Mouse (Mus musculus): Measurements from ENCODE around the gene 4933430I17Rik. TPM values are rescaled to one million over a fixed set of nuclear protein-coding genes. Genes with fewer than 3 reads are reported as not detected.
A peak's percentile ranks its signal among the peaks of the same experiment; 100 is the strongest.

4933430I17Rik gene
- total and polyA plus RNA-seq, 3 experiments: 0.12 to 0.43 TPM; not detected in 1

DNA sequence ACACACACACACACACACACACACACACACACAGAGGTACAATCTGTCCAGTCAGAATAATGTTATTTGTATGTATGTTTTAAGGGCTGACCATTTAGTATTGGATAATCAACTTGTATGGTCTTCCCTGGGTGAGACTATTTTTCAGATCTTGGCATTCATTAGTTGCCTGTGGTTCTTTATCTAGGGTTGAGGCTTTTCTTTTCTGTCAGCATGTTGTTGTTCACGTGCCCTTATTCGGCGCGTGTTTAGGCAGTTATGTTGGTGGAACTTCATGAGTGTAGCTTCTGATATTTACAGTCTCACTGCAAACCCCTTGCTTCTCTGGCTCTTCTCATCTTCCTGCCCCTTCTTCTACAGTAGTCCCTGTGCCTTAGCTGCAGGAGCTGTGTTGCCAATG is 2.5 kb downstream of the 4933430I17Rik start:
- Histone ChIP-seq H3K36me3 (ENCODE audit: control insufficient read depth in 1 of 2, insufficient read depth in 2 of 2, low read length in 2 of 2) (peaks cover 0 to 15% of the 10 kb centered on the region in 2 experiments; a peak in 2 of 4 replicates), H3K27ac (ENCODE audit: control insufficient read depth, low read depth, low read length) (peak overlapping the region; percentile 69), H3K27me3 (ENCODE audit: control insufficient read depth in 1 of 2, insufficient read depth in 2 of 2, low read length in 2 of 2) (no peaks in the 10 kb centered on the region; a peak in 1 of 4 replicates), H3K4me3 (ENCODE audit: control insufficient read depth in 1 of 2, insufficient read depth in 1 of 2, low read depth in 2 of 2, low read length in 2 of 2) (peak overlapping the region; percentile 33 to 46), H3K9me3 (replicated peaks; ENCODE audit: insufficient read depth, low read length) (no peaks in the 10 kb centered on the region), H3K79me2 (ENCODE audit: control insufficient read depth, insufficient read depth, low read length, poor library complexity) (peaks cover 13% of the 10 kb centered on the region), H3K4me1 (ENCODE audit: control insufficient read depth in 1 of 2, insufficient read depth in 2 of 2, low read length in 2 of 2) (peaks cover 5 to 17% of the 10 kb centered on the region in 2 experiments), H3K9ac (ENCODE audit: control insufficient read depth, low read depth, low read length, poor library complexity, severe bottlenecking) (peak overlapping the region; percentile 23)
- TF ChIP-seq USF1 (IDR thresholded peaks at IDR 0.05; ENCODE audit: low read depth, low read length) (no peak), GATA1 (IDR thresholded peaks at IDR 0.05; ENCODE audit: low read depth, low read length) (peak; percentile 71)
- peak; percentile 76 for DNase-seq (ENCODE audit: low read depth, low spot score)

DNA sequence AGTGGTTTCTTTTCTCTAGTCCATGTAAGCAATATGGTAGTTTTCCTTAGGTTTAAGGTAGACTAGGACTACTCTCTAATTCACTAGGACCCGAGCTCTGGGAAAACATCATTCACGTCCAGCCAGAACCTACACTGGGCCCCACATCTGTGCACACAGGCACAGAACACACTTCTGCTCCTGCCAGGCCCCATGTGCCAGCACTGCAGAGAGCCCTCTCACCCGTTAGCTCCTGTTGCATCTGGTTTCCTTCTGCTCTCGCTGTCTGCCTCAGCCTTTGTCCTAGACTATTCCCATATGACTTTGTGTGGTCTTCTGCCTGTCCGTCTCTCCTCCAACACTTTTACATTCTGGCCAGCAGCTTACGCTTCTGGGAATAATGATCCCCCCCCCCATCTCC is 8.6 kb downstream of the 4933430I17Rik start:
- no peak for TF ChIP-seq CTCF (IDR thresholded peaks at IDR 0.05 in 2 of 3, conservative IDR thresholded peaks at IDR 0.05 in 1 of 3; ENCODE audit: control insufficient read depth in 1 of 3, insufficient read depth in 1 of 3, low read depth in 2 of 3, low read length in 3 of 3, poor library complexity in 1 of 3, severe bottlenecking in 1 of 3)
- TF ChIP-seq TCF12 (IDR thresholded peaks at IDR 0.05; ENCODE audit: low read depth, low read length): no peak
- TF ChIP-seq RAD21 (IDR thresholded peaks at IDR 0.05; ENCODE audit: low read depth, low read length): no peak
- no peak for TF ChIP-seq SIN3A (IDR thresholded peaks at IDR 0.05; ENCODE audit: low read length)
- TF ChIP-seq MAFK (IDR thresholded peaks at IDR 0.05; ENCODE audit: borderline replicate concordance, low read depth, low read length): no peak
- TF ChIP-seq HCFC1 (IDR thresholded peaks at IDR 0.05; ENCODE audit: low read depth, low read length): no peak
- TF ChIP-seq TBP (IDR thresholded peaks at IDR 0.05; ENCODE audit: low read depth, low read length): no peak
- TF ChIP-seq ZNF384 (IDR thresholded peaks at IDR 0.05; ENCODE audit: low read depth, low read length): no peak
- no peak for TF ChIP-seq JUND (IDR thresholded peaks at IDR 0.05; ENCODE audit: low read depth, low read length)

DNA sequence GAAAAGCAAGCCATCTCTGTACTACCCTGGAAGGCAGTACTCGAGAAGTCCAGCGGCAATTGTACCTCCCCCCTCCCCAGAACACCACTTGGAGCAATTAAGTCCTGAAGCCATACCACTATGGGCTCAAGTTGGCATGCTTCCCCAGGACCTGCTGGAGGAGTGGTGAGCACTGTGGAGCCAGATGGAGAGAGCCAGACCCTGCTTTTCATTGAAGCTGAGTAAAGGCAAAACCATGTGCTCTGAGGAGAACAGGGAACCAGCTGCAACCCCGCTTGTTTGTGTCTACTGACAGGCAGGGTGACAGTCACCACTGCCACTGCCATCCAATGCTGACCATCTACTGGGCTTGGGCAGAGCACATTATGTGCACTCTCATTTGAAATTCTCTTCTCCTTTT is 16.6 kb downstream of the 4933430I17Rik start:
- Histone ChIP-seq H3K4me3 (ENCODE audit: control insufficient read depth in 1 of 2, insufficient read depth in 1 of 2, low read depth in 2 of 2, low read length in 2 of 2) (no peak overlapping the region), H3K27ac (ENCODE audit: control insufficient read depth, low read depth, low read length) (no peak overlapping the region), H3K4me1 (ENCODE audit: control insufficient read depth in 1 of 2, insufficient read depth in 2 of 2, low read length in 2 of 2) (no peaks in the 10 kb centered on the region), H3K36me3 (ENCODE audit: control insufficient read depth in 1 of 2, insufficient read depth in 2 of 2, low read length in 2 of 2) (no peaks in the 10 kb centered on the region), H3K9ac (ENCODE audit: control insufficient read depth, low read depth, low read length, poor library complexity, severe bottlenecking) (no peak overlapping the region), H3K27me3 (ENCODE audit: control insufficient read depth in 1 of 2, insufficient read depth in 2 of 2, low read length in 2 of 2) (peaks cover 0 to 4% of the 10 kb centered on the region in 2 experiments; a peak in 2 of 4 replicates), H3K79me2 (ENCODE audit: control insufficient read depth, insufficient read depth, low read length, poor library complexity) (no peaks in the 10 kb centered on the region), H3K9me3 (replicated peaks; ENCODE audit: insufficient read depth, low read length) (no peaks in the 10 kb centered on the region)
- DNase-seq (ENCODE audit: low read depth, low spot score): no peak
- no peak for TF ChIP-seq UBTF (IDR thresholded peaks at IDR 0.05; ENCODE audit: borderline replicate concordance, insufficient read depth, low read depth, low read length)
- TF ChIP-seq TAL1 (IDR thresholded peaks at IDR 0.05; ENCODE audit: low read length): no peak
- TF ChIP-seq MAX (IDR thresholded peaks at IDR 0.05; ENCODE audit: low read length): no peak
- TF ChIP-seq GABPA (IDR thresholded peaks at IDR 0.05; ENCODE audit: low read depth, low read length): no peak
- no peak for TF ChIP-seq ELF1 (IDR thresholded peaks at IDR 0.05; ENCODE audit: low read depth, low read length)
- TF ChIP-seq E2F4 (IDR thresholded peaks at IDR 0.05; ENCODE audit: borderline replicate concordance, low read depth, low read length): no peak
- no peak for TF ChIP-seq NELFE (IDR thresholded peaks at IDR 0.05; ENCODE audit: low read depth, low read length)
- no peak for TF ChIP-seq USF1 (IDR thresholded peaks at IDR 0.05; ENCODE audit: low read depth, low read length)
- no peak for TF ChIP-seq ZC3H11A (IDR thresholded peaks at IDR 0.05; ENCODE audit: low read depth, low read length)
- no peak for TF ChIP-seq SIN3A (IDR thresholded peaks at IDR 0.05; ENCODE audit: low read length)
- no peak for TF ChIP-seq ZMIZ1 (IDR thresholded peaks at IDR 0.05; ENCODE audit: low read depth, low read length)

More for the DNA sequence above, 8.6 kb downstream of the 4933430I17Rik start:
- no peak for DNase-seq (ENCODE audit: low read depth, low spot score)
- Histone ChIP-seq H3K27me3 (ENCODE audit: control insufficient read depth in 1 of 2, insufficient read depth in 2 of 2, low read length in 2 of 2) (no peaks in the 10 kb centered on the region; a peak in 1 of 4 replicates), H3K36me3 (ENCODE audit: control insufficient read depth in 1 of 2, insufficient read depth in 2 of 2, low read length in 2 of 2) (no peaks in the 10 kb centered on the region), H3K4me3 (ENCODE audit: control insufficient read depth in 1 of 2, insufficient read depth in 1 of 2, low read depth in 2 of 2, low read length in 2 of 2) (no peak overlapping the region), H3K79me2 (ENCODE audit: control insufficient read depth, insufficient read depth, low read length, poor library complexity) (no peaks in the 10 kb centered on the region), H3K9me3 (replicated peaks; ENCODE audit: insufficient read depth, low read length) (no peaks in the 10 kb centered on the region), H3K4me1 (ENCODE audit: control insufficient read depth in 1 of 2, insufficient read depth in 2 of 2, low read length in 2 of 2) (no peaks in the 10 kb centered on the region), H3K9ac (ENCODE audit: control insufficient read depth, low read depth, low read length, poor library complexity, severe bottlenecking) (no peak overlapping the region), H3K27ac (ENCODE audit: control insufficient read depth, low read depth, low read length) (no peak overlapping the region)

Data from MEL (cell line).